8 mouse cellular contexts compared by ENCODE assay signal in the genomic region with DNA sequence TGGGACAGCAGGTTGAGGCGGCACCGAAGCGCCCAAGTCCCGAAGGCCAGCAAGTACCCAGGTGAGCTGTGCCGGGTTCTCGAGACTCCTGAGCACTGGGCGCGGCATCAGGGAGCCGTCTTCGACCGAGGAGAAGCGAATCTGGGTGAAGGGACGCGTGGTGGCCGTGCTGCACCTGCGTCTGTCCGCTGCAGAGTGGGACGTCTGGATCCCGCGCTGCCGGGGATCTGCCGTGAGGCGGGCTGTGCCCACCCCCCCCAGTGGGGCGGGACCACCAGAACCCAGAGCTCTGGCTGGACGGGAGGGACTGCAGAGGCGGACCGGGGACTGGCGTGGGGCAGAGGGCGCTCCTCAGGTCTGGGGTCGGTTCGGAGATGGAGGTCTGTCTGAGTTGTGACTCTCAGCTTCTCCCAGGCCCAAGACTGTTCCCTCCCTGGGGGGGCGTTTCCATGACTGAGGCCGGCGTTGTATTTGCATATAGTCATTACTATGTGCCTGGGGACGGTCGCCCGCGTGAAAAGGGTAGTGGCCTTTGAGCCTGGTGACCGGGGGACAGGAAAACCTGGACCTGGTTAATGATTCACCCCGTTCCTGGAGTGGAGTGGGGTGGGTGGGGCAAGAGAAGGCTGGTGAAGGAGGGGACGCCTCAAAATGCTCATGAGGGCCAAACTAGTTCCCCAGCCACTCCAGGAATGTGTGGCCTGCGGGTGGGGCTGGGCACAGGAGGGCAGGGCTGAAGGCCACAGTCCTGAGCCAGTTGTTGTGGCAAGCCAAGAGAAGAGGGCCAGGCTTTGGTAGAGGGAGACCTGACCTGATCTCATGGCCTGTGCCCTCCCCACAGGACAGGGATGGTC. TPM values are rescaled to one million over a fixed set of nuclear protein-coding genes. Genes with fewer than 3 reads are reported as not detected.
DNase-seq lines count a peak whose midpoint lies in the region; ATAC-seq and TF ChIP-seq lines count a peak whose summit lies in the region.

No protein-coding gene starts in this region.

- peak overlapping the region; percentile 79 for H3K9ac ChIP-seq in heart, embryonic 14.5 days (ENCODE audit: low read length)

- WGBS in bone marrow, adult 2 months, result 2% methylated on average over 42 of the region's 42 CpGs
- under 1% methylated on average over 40 of the region's 42 CpGs for WGBS in heart, embryonic 14.5 days

- DNase-seq in thymus, adult 18-20 months, result peak; percentile 30 to 60
- DNase-seq in thymus, postnatal 25 days, result no peak
- peak; percentile 92 to 97 for DNase-seq in kidney, postnatal 25 days
- DNase-seq in yolk sac, embryonic 10.5 days (ENCODE audit: low spot score), result peak; percentile 93

- H3K4me3 ChIP-seq in bone marrow, adult 2 months (replicated peaks; ENCODE audit: control insufficient read depth, low read depth, low read length), result peak overlapping the region; percentile 71
- H3K4me3 ChIP-seq in heart, embryonic 14.5 days (ENCODE audit: control insufficient read depth in 1 of 2, insufficient read depth in 1 of 2, low read depth in 1 of 2, low read length in 2 of 2), result peak overlapping the region; percentile 58 to 61

- H3K27me3 ChIP-seq in heart, embryonic 14.5 days (ENCODE audit: control insufficient read depth, insufficient read depth, low read length), result no peaks in the 10 kb centered on the region; the same call in 1 of the 2 replicates

- peak overlapping the region; percentile 62 for H3K27ac ChIP-seq in bone marrow, adult 2 months (ENCODE audit: control insufficient read depth, insufficient read depth, low read depth, low read length, poor library complexity)
- peak overlapping the region; percentile 32 to 43 for H3K27ac ChIP-seq in heart, embryonic 14.5 days (replicated peaks in 1 of 2; ENCODE audit: control insufficient read depth in 1 of 2, insufficient read depth in 1 of 2, low read depth in 2 of 2, low read length in 2 of 2)

- H3K9me3 ChIP-seq in heart, embryonic 14.5 days (ENCODE audit: control insufficient read depth, low read length), result no peaks in the 10 kb centered on the region

- H3K36me3 ChIP-seq in heart, embryonic 14.5 days (ENCODE audit: control insufficient read depth, insufficient read depth, low read length), result 0 out of 2 replicates have a peak, but pooled peaks cover 11% of the 10 kb centered on the region

- H3K4me1 ChIP-seq in bone marrow, adult 2 months (ENCODE audit: control insufficient read depth, insufficient read depth, low read length), result no peaks in the 10 kb centered on the region
- peaks cover 14 to 26% of the 10 kb centered on the region in 2 experiments for H3K4me1 ChIP-seq in heart, embryonic 14.5 days (ENCODE audit: control insufficient read depth in 2 of 2, insufficient read depth in 2 of 2, low read length in 2 of 2)

- no peak for TF ChIP-seq CTCF in bone marrow, adult 2 months (IDR thresholded peaks at IDR 0.05; ENCODE audit: control insufficient read depth, insufficient read depth, low read length)

- peak; percentile 0; the same call in 1 of the 2 replicates for ATAC-seq in heart, embryonic 14.5 days (ENCODE audit: insufficient number of reproducible peaks, insufficient read depth, low FRiP score, low read depth)
- ATAC-seq in megakaryocyte, adult 5-6 weeks (ENCODE audit: poor library complexity, severe bottlenecking), result peak; percentile 16; the same call in 1 of the 2 replicates
- ATAC-seq in monocyte, adult 5-6 weeks (replicated peaks; ENCODE audit: insufficient number of reproducible peaks, low FRiP score, low TSS enrichment, poor library complexity, severe bottlenecking), result no peak

- H3K4me2 ChIP-seq in heart, embryonic 14.5 days (ENCODE audit: low read length), result peak overlapping the region; percentile 96

- TF ChIP-seq POLR2A in bone marrow, adult 2 months (IDR thresholded peaks at IDR 0.05; ENCODE audit: borderline replicate concordance, control insufficient read depth, low read depth, low read length), result peak; percentile 17; the same call in 1 of the 2 replicates

RNA-seq across cellular contexts. Expression of gene Rassf7, which starts 0.4 kb away (rescaled TPM):
- 10.1 and 17.9 TPM in 2 replicates for polyA plus RNA-seq in bone marrow, adult 2 months (2011; ENCODE audit: insufficient read depth, insufficient read length, low replicate concordance, missing spikeins)
- 12.1 and 12.4 TPM in 2 replicates for polyA plus RNA-seq in heart, embryonic 14.5 days (2014; fragmentation: Nextera tagmentation; extraction: Ambion mirVana)
- 3.9 and 4.1 TPM in 2 replicates for total RNA-seq in megakaryocyte, adult 5-6 weeks (2015)
- 2.2 and 4.1 TPM in 2 replicates for total RNA-seq in megakaryocyte, adult 5-6 weeks (2017)
- 1.4 to 11.5 TPM (median 1.9 TPM) in 3 replicates for total RNA-seq in monocyte, adult 5-6 weeks (2017)

RNA-seq across cellular contexts. Expression of gene Lmntd2, which starts 2.2 kb away (rescaled TPM):
- polyA plus RNA-seq in bone marrow, adult 2 months (2011; ENCODE audit: insufficient read depth, insufficient read length, low replicate concordance, missing spikeins), result 0.47 and 1.9 TPM in 2 replicates
- 0.46 and 0.62 TPM in 2 replicates for polyA plus RNA-seq in heart, embryonic 14.5 days (2014; fragmentation: Nextera tagmentation; extraction: Ambion mirVana)
- total RNA-seq in megakaryocyte, adult 5-6 weeks (2015), result 0.36 TPM in 1 of 2 replicates, not detected in the other
- 0.04 TPM in 1 of 2 replicates, not detected in the other for total RNA-seq in megakaryocyte, adult 5-6 weeks (2017)
- total RNA-seq in monocyte, adult 5-6 weeks (2017), result 1.6 TPM in 1 of 3 replicates, not detected in the others

RNA-seq across cellular contexts. Expression of gene Phrf1, which starts 12.5 kb away (rescaled TPM):
- 76.7 and 130 TPM in 2 replicates for polyA plus RNA-seq in bone marrow, adult 2 months (2011; ENCODE audit: insufficient read depth, insufficient read length, low replicate concordance, missing spikeins)
- polyA plus RNA-seq in heart, embryonic 14.5 days (2014; fragmentation: Nextera tagmentation; extraction: Ambion mirVana), result 41.3 and 44.4 TPM in 2 replicates
- 42.8 and 48.9 TPM in 2 replicates for total RNA-seq in megakaryocyte, adult 5-6 weeks (2015)
- total RNA-seq in megakaryocyte, adult 5-6 weeks (2017), result 48.7 and 63.5 TPM in 2 replicates
- 51.4 to 90.4 TPM (median 72.9 TPM) in 3 replicates for total RNA-seq in monocyte, adult 5-6 weeks (2017)

RNA-seq across cellular contexts. Expression of gene Lrrc56, which starts 22.1 kb away (rescaled TPM):
- polyA plus RNA-seq in bone marrow, adult 2 months (2011; ENCODE audit: insufficient read depth, insufficient read length, low replicate concordance, missing spikeins), result 2.2 and 3.1 TPM in 2 replicates
- polyA plus RNA-seq in heart, embryonic 14.5 days (2014; fragmentation: Nextera tagmentation; extraction: Ambion mirVana), result 1.6 and 2.8 TPM in 2 replicates
- total RNA-seq in megakaryocyte, adult 5-6 weeks (2015), result 2.1 and 2.2 TPM in 2 replicates
- 1.3 and 4.3 TPM in 2 replicates for total RNA-seq in megakaryocyte, adult 5-6 weeks (2017)
- total RNA-seq in monocyte, adult 5-6 weeks (2017), result 2.1 to 2.8 TPM (median 2.1 TPM) in 3 replicates

RNA-seq across cellular contexts. Expression of gene Hras, which starts 22.3 kb away (rescaled TPM):
- 108 and 168 TPM in 2 replicates for polyA plus RNA-seq in bone marrow, adult 2 months (2011; ENCODE audit: insufficient read depth, insufficient read length, low replicate concordance, missing spikeins)
- 93.9 and 96.7 TPM in 2 replicates for polyA plus RNA-seq in heart, embryonic 14.5 days (2014; fragmentation: Nextera tagmentation; extraction: Ambion mirVana)
- total RNA-seq in megakaryocyte, adult 5-6 weeks (2015), result 29.0 and 40.0 TPM in 2 replicates
- 20.7 and 27.1 TPM in 2 replicates for total RNA-seq in megakaryocyte, adult 5-6 weeks (2017)
- 22.4 to 25.6 TPM (median 25.2 TPM) in 3 replicates for total RNA-seq in monocyte, adult 5-6 weeks (2017)
